Mouse (Mus musculus): ENCODE measurements around the gene Mavs.

Mavs gene

GRCm38 (mm10) chr2:131261481-131262212 is 27.8 kb downstream of the Mavs start:
- in situ Hi-C loops (cut with MseI, MboI) = no loop called here

- in situ Hi-C loops (cut with MseI, MboI) = no loop called here
Observed at GRCm38 (mm10) chr2:131262213-131262672, 28.4 kb downstream of the Mavs start, which contains the start of gene Pank2. Gene Pank2, plus strand, starts transcription at chr2:131262495.

- in situ Hi-C loops (cut with MseI, MboI) = no loop called here
Observed at GRCm38 (mm10) chr2:131262680-131263670, 29.1 kb downstream of the Mavs start.

- in situ Hi-C loops (cut with MseI, MboI) = no loop called here
Observed at GRCm38 (mm10) chr2:131264027-131264426, 30.2 kb downstream of the Mavs start.

- in situ Hi-C loops (cut with MseI, MboI) = no loop called here
Observed at GRCm38 (mm10) chr2:131265056-131265455, 31.2 kb downstream of the Mavs start.

- in situ Hi-C loops (cut with MseI, MboI) = no loop called here
Observed at GRCm38 (mm10) chr2:131275493-131275892, 41.6 kb downstream of the Mavs start.

GRCm38 (mm10) chr2:131276722-131277121 is 42.9 kb downstream of the Mavs start:
- in situ Hi-C loops (cut with MseI, MboI) = no loop called here

GRCm38 (mm10) chr2:131281596-131281995 is 47.7 kb downstream of the Mavs start:
- in situ Hi-C loops (cut with MseI, MboI) = no loop called here

GRCm38 (mm10) chr2:131286276-131286675 is 52.4 kb downstream of the Mavs start:
- in situ Hi-C loops (cut with MseI, MboI) = no loop called here

GRCm38 (mm10) chr2:131290669-131291068 is 56.8 kb downstream of the Mavs start:
- in situ Hi-C loops (cut with MseI, MboI) = no loop called here

GRCm38 (mm10) chr2:131296746-131297261 is 62.9 kb downstream of the Mavs start:
- in situ Hi-C loops (cut with MseI, MboI) = no loop called here
